17 mouse cellular contexts compared by ENCODE assay signal in genomic region chr8:47604198-47604835, GRCm38 (mm10).
DNase-seq lines count a peak whose midpoint lies in the region; ATAC-seq and TF ChIP-seq lines count a peak whose summit lies in the region.
"Had no signal": no experiment of that assay in that cellular context is flagged by ENCODE, and none has a peak within 500 bp of the region (broad histone marks: within the 10 kb centered on the region; RNA-seq: fewer than 3 reads in every experiment).

No protein-coding gene starts in this region.

- H3K36me3 ChIP-seq in kidney, embryonic 15.5 days: no peaks in the 10 kb centered on the region
- H3K36me3 ChIP-seq in myocyte (ENCODE audit: control insufficient read depth, insufficient read depth): no peaks in the 10 kb centered on the region
- H3K36me3 ChIP-seq: forebrain, embryonic 10.5 days; hindbrain, embryonic 13.5 days; liver, embryonic 12.5 days; midbrain, embryonic 12.5 days; stomach, embryonic 15.5 days had no signal

- no peak overlapping the region for H3ac ChIP-seq in myocyte (ENCODE audit: control insufficient read depth, insufficient read length)

- no peaks in the 10 kb centered on the region for H3K27me3 ChIP-seq in kidney, embryonic 15.5 days
- H3K27me3 ChIP-seq in myocyte (ENCODE audit: control insufficient read depth, insufficient read depth, insufficient read length): no peaks in the 10 kb centered on the region
- H3K27me3 ChIP-seq: hindbrain, embryonic 13.5 days; liver, embryonic 12.5 days; midbrain, embryonic 12.5 days; stomach, embryonic 15.5 days had no signal

- H3K79me2 ChIP-seq in myocyte (ENCODE audit: control insufficient read depth, insufficient read depth): no peaks in the 10 kb centered on the region

- WGBS in kidney, embryonic 15.5 days: 56% methylated on average over 8 of the region's 8 CpGs

- TF ChIP-seq POLR2A in myocyte (IDR thresholded peaks at IDR 0.05; ENCODE audit: insufficient read length, low read depth): no peak

- ATAC-seq in kidney, embryonic 15.5 days (replicated peaks; ENCODE audit: low FRiP score): no peak
- ATAC-seq: intestine, embryonic 16.5 days; liver, embryonic 12.5 days had no signal

- no peak overlapping the region for H3K4me2 ChIP-seq in kidney, embryonic 15.5 days
- H3K4me2 ChIP-seq in myocyte (ENCODE audit: low read depth): no peak overlapping the region
- H3K4me2 ChIP-seq: hindbrain, embryonic 13.5 days; liver, embryonic 12.5 days; lung, embryonic 14.5 days; midbrain, embryonic 12.5 days; stomach, embryonic 15.5 days had no signal

- no peak overlapping the region for H3K9ac ChIP-seq in kidney, embryonic 15.5 days
- H3K9ac ChIP-seq: hindbrain, embryonic 13.5 days; liver, embryonic 12.5 days; lung, embryonic 14.5 days; midbrain, embryonic 12.5 days; stomach, embryonic 15.5 days had no signal

- H3K4me3 ChIP-seq in kidney, embryonic 15.5 days (replicated peaks): no peak overlapping the region
- H3K4me3 ChIP-seq in myocyte: no peak overlapping the region
- H3K4me3 ChIP-seq: forebrain, embryonic 10.5 days; hindbrain, embryonic 13.5 days; liver, embryonic 12.5 days; midbrain, embryonic 12.5 days; stomach, embryonic 15.5 days had no signal

- H3K4me1 ChIP-seq in kidney, embryonic 15.5 days: peaks cover 8% of the 10 kb centered on the region
- H3K4me1 ChIP-seq: forebrain, embryonic 10.5 days; hindbrain, embryonic 13.5 days; liver, embryonic 12.5 days; midbrain, embryonic 12.5 days; stomach, embryonic 15.5 days had no signal

- intact Hi-C loops in gastrocnemius, postnatal 14 days (cut with DNase I; ENCODE audit: low total_unique reads): no loop called here
- intact Hi-C loops in heart, postnatal 10 days (cut with DNase I): no loop called here

- DNase-seq in gastrocnemius, adult 18-20 months (ENCODE audit: low spot score): peak; percentile 59
- no peak for DNase-seq in gastrocnemius, postnatal 14 days
- peak; percentile 40 for DNase-seq in kidney, adult 18-20 months
- peak; percentile 32 to 34 for DNase-seq in heart, postnatal 10 days
- no peak for DNase-seq in lung, postnatal 25 days (ENCODE audit: low spot score)
- no peak for DNase-seq in embryo, embryonic 10.5 days (ENCODE audit: low spot score)
- DNase-seq: adrenal gland, postnatal 25 days; cerebellum, adult 9-10 months; lung, embryonic 14.5 days had no signal

- H3K9me3 ChIP-seq in kidney, embryonic 15.5 days (replicated peaks): no peaks in the 10 kb centered on the region
- H3K9me3 ChIP-seq: forebrain, embryonic 10.5 days; hindbrain, embryonic 13.5 days; liver, embryonic 12.5 days; midbrain, embryonic 12.5 days; stomach, embryonic 15.5 days had no signal

- no peak overlapping the region for H3K27ac ChIP-seq in kidney, embryonic 15.5 days
- H3K27ac ChIP-seq: forebrain, embryonic 10.5 days; hindbrain, embryonic 13.5 days; liver, embryonic 12.5 days; midbrain, embryonic 12.5 days; stomach, embryonic 15.5 days had no signal

TF ChIP-seq in myocyte, 11 proteins besides CTCF, POLR2A, EP300 and RAD21:
- TF ChIP-seq E2F4 (IDR thresholded peaks at IDR 0.05; ENCODE audit: insufficient read depth) (no peak), MYOD1 (IDR thresholded peaks at IDR 0.05; ENCODE audit: control insufficient read depth in 1 of 3, insufficient read length in 2 of 3, low read depth in 2 of 3) (peak in 2 of 3 experiments; percentile 20 to 32)

Comparison
In these comparisons a context has a peak if more than half of its experiments do, and no peak if none do; other contexts are left out.
1. DNase-seq: peak in gastrocnemius, adult 18-20 months (single experiment), kidney, adult 18-20 months (single experiment) and heart, postnatal 10 days (2 of 2); none in gastrocnemius, postnatal 14 days (single experiment), lung, postnatal 25 days (single experiment) and embryo, embryonic 10.5 days (single experiment).